Mouse (Mus musculus) neural tube, embryonic 12.5 days (tissue): ENCODE measurements at regions not wholly inside any gene's neighbourhood (a gene's known extent, or its start where the extent isn't known, plus 50 kb on each side); places are given as distances from the start of the nearest gene placed in this dataset.

Experiments used
- ATAC-seq: fragments of 200-750 bp; cut with Nextera tagmentation; 2 replicates; pipeline ENCODE4 v1.8.0; 2017; ENCODE audit warnings: low read depth, mild to moderate bottlenecking, moderate TSS enrichment, moderate library complexity; ENCODE audit not compliant: low FRiP score
- H3K27ac ChIP-seq: fragments of 300-500 bp; sonication (generic); 2 replicates; pipeline ENCODE4 v1.5.1; 2016
- H3K27me3 ChIP-seq: fragments of 300-500 bp; sonication (generic); replicated peaks from 2 replicates; pipeline ENCODE4 v1.6.1; 2016; ENCODE audit warnings: mild to moderate bottlenecking
- H3K36me3 ChIP-seq: fragments of 300-500 bp; sonication (generic); 2 replicates; pipeline ENCODE4 v1.6.1; 2016; ENCODE audit warnings: mild to moderate bottlenecking
- H3K4me1 ChIP-seq: fragments of 300-500 bp; sonication (generic); 2 replicates; pipeline ENCODE4 v1.6.1; 2016
- H3K4me2 ChIP-seq: fragments of 300-500 bp; sonication (generic); replicated peaks from 2 replicates; pipeline ENCODE4 v1.6.1; 2016; ENCODE audit warnings: mild to moderate bottlenecking
- H3K4me3 ChIP-seq: fragments of 300-500 bp; sonication (generic); 2 replicates; pipeline ENCODE4 v1.5.1; 2016
- H3K9ac ChIP-seq: fragments of 300-500 bp; sonication (generic); 2 replicates; pipeline ENCODE4 v1.6.1; 2016; ENCODE audit warnings: mild to moderate bottlenecking
- H3K9me3 ChIP-seq: fragments of 300-500 bp; sonication (generic); 2 replicates; pipeline ENCODE4 v1.6.1; 2016; ENCODE audit warnings: mild to moderate bottlenecking
- WGBS: fragments of 180-500 bp; shearing (Covaris S2); methylation state at CpG from one replicate; pipeline ENCODE4 v1.1.7; 2016; 5-methylcytosine and 5-hydroxymethylcytosine counted together

DNA sequence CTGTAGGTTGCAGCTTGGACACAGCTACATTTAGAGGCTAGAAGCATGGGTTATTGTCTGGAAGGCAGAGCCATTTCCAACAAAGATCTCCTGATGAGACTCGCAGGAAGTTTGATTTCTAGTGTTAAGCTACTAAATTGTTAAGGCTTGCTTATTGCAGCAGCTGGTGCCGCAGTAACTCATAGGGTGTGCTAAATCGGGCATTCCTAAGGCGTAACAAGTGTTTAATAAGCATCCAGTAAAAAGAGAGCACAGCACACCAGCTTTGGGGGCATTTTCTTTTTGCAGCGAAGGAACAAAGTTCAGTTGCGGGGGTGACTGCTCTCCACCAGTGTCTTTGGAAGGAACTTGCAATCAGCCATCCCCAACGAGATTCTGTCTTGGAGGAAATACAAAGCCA lies 241.5 kb downstream of the Maf start:
- Histone ChIP-seq H3K36me3 (no peaks in the 10 kb centered on the region), H3K9me3 (no peaks in the 10 kb centered on the region), H3K9ac (no peak overlapping the region), H3K4me2 (no peak overlapping the region), H3K27me3 (no peaks in the 10 kb centered on the region), H3K4me1 (0 out of 2 replicates have a peak, but pooled peaks cover 6% of the 10 kb centered on the region), H3K27ac (no peak overlapping the region), H3K4me3 (no peak overlapping the region)
- 40% methylated on average over 7 of the region's 7 CpGs for WGBS
- ATAC-seq: no peak

DNA sequence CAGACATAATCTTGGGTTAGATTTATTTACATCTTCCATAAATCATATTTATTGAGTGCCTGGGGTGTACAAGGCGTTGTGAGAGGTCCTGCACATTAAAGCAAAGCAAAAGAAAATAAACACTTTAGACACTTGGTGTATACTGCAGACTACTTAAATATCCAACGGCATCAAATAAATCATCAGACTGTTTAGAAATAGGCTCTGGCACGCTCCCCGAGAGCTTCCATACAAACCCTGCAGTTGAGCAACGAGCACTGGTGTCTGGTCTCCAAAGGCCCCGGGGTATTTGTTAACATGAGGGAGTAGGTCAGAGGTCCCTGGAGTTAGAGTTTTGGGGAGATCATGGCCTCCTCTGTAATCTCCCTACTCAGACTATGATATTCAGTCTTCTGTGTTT lies 244.9 kb downstream of the Maf start:
- H3K4me1 ChIP-seq: 0 out of 2 replicates have a peak, but pooled peaks cover 6% of the 10 kb centered on the region
- no peak overlapping the region for H3K9ac ChIP-seq
- no peak for ATAC-seq
- H3K4me3 ChIP-seq: no peak overlapping the region
- no peaks in the 10 kb centered on the region for H3K27me3 ChIP-seq
- H3K27ac ChIP-seq: no peak overlapping the region
- H3K36me3 ChIP-seq: no peaks in the 10 kb centered on the region
- no peaks in the 10 kb centered on the region for H3K9me3 ChIP-seq
- 48% methylated on average over 6 of the region's 6 CpGs for WGBS
- no peak overlapping the region for H3K4me2 ChIP-seq

DNA sequence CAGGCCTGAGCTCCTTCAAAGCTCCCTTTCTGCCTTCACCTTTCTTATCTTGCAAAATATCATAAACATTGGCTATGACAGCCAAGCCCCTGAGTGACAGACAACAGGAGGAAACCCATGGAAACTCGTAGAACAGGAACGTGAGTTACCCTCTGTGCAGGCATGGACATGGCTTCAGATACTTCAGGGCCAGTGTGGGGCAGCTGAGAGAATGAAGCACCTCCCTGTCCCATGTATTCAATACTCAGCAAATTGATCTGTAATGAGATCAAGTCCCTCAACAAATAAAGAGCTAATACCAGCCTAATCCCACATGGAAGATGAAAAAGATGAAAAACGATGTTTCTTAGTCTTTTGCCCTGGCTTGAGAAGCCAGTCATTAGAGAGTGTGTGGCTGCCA lies 249.5 kb downstream of the Maf start:
- Histone ChIP-seq H3K9me3 (no peaks in the 10 kb centered on the region), H3K36me3 (no peaks in the 10 kb centered on the region), H3K27ac (no peak overlapping the region), H3K4me2 (no peak overlapping the region), H3K4me3 (no peak overlapping the region), H3K4me1 (peaks cover 3% of the 10 kb centered on the region; the same call in 1 of the 2 replicates), H3K9ac (no peak overlapping the region), H3K27me3 (no peaks in the 10 kb centered on the region)
- ATAC-seq: no peak
- WGBS: 76% methylated on average over 3 of the region's 3 CpGs

DNA sequence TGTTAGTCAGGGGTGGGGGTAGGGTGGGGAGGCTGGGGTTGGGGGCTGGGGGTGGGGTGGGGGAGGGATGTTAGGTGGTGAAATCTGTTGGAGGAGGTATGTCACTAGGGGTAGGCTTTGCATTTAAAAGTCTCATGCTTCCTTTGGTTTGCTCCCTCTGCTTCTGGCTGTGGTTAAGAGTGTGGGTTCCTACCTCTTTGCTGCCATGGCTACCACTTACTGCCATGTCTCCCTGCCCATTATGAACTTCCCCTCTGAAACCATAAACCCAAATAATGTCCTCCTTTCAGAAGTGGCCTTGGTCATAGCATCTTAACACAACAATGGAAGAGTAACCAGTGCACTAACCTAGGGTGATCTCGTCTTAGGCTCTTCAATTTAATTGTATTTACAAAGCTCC lies 256.8 kb downstream of the Maf start:
- Histone ChIP-seq H3K36me3 (no peaks in the 10 kb centered on the region), H3K9ac (no peak overlapping the region), H3K9me3 (no peaks in the 10 kb centered on the region), H3K27me3 (no peaks in the 10 kb centered on the region), H3K27ac (no peak overlapping the region), H3K4me2 (no peak overlapping the region), H3K4me3 (no peak overlapping the region), H3K4me1 (peaks cover 3% of the 10 kb centered on the region; the same call in 1 of the 2 replicates)
- WGBS: 63% methylated on average over 1 of the region's 1 CpGs
- no peak for ATAC-seq

DNA sequence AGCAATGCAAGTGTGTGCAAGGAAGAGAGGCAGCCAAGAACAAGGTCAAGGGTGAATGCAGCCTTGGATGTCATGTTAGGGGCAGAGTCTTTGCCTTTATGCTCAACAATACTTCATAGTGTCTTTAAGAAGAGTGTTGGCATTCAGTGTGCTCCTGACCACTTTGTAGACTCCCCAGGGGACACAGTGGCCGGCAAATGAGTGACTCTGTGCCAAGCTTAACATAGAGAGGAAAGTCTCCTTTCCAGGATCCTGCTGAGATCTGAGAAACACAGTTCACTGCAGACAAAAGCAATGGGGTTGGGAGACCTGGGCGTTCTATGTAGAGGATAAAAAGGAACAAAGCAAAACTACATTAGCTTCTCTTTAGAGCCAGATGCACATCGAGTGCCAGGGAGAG lies 259.2 kb downstream of the Maf start:
- no peak overlapping the region for H3K4me2 ChIP-seq
- WGBS: 44% methylated on average over 3 of the region's 3 CpGs
- ATAC-seq: no peak
- no peak overlapping the region for H3K27ac ChIP-seq
- no peak overlapping the region for H3K9ac ChIP-seq
- no peaks in the 10 kb centered on the region for H3K9me3 ChIP-seq
- no peaks in the 10 kb centered on the region for H3K27me3 ChIP-seq
- H3K4me1 ChIP-seq: no peaks in the 10 kb centered on the region; the same call in 1 of the 2 replicates
- no peak overlapping the region for H3K4me3 ChIP-seq
- H3K36me3 ChIP-seq: no peaks in the 10 kb centered on the region

DNA sequence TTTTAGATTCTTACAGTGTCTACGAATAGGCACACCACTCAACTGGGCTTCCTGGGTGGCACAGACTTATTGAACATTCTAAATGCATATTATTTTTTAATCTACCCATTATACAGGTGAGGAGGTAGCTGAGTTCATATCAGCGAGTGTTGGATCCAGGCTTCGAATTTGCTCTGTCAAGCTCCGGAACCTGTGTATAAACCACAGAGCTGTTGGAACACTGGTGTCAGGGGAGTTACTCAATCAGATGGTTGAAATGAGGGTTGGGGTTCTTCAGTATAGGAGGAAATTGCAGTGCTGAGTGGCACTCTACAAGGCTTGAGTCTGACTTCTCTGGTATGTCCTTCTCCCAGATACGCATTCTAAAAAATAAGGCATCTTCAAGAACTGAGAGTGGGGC lies 263.1 kb downstream of the Maf start:
- Histone ChIP-seq H3K4me3 (no peak overlapping the region), H3K9me3 (no peaks in the 10 kb centered on the region), H3K27ac (no peak overlapping the region), H3K4me1 (no peaks in the 10 kb centered on the region), H3K4me2 (no peak overlapping the region), H3K27me3 (no peaks in the 10 kb centered on the region), H3K36me3 (no peaks in the 10 kb centered on the region), H3K9ac (no peak overlapping the region)
- ATAC-seq: no peak
- 92% methylated on average over 5 of the region's 5 CpGs for WGBS

DNA sequence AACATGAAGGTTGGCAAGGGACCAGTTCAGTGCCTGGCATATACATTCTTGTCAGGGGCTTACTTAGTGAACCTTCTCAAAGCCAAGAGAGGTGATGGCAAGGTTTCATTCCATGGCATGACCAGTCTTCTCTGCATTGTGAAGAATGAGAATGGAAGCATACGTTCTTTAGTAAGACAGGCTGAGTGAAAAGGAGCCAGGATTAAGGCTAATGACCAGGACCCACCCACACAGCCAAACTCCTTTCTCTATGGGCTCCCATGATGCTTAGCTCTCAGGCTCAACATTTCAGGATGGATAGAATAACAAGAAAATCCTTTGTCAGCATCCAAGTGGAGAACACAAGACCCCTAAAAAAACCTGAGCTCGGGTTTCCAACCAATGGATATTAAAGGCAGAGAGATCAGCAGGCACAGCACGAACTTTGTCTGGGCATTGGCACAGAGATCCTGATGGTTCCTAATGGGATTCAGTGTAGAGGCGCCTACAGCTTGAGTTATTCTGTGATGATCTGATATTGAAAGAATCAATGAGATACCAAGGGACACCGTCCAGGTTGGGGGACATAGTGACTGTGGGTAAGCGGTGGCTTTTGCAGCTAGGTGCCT lies 265.5 kb downstream of the Maf start:
- no peak overlapping the region for H3K4me3 ChIP-seq
- no peaks in the 10 kb centered on the region for H3K36me3 ChIP-seq
- no peak overlapping the region for H3K4me2 ChIP-seq
- no peaks in the 10 kb centered on the region for H3K4me1 ChIP-seq
- 88% methylated on average over 6 of the region's 6 CpGs for WGBS
- no peaks in the 10 kb centered on the region for H3K9me3 ChIP-seq
- H3K9ac ChIP-seq: no peak overlapping the region
- H3K27ac ChIP-seq: no peak overlapping the region
- H3K27me3 ChIP-seq: no peaks in the 10 kb centered on the region
- no peak for ATAC-seq

DNA sequence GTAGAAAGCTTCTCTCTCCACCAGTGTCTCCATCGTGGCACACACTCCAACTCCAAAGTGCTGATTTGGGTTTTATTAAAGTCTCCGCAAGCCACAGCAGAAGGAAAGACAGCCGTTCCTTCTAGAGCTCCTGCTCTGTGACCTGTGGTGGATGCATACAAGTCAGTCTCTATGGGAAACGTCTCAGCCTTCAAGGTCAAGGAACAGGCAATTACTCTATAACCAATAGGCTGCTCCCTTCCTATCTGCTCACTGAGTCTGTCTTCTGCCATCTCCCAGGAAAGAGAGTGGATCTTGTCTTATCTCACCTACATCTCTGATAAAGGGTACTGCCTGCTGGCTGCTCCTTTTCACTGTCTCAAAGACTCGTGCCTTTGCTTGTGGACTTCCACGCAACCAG lies 266.3 kb downstream of the Maf start:
- no peak for ATAC-seq
- Histone ChIP-seq H3K27me3 (no peaks in the 10 kb centered on the region), H3K4me1 (no peaks in the 10 kb centered on the region), H3K36me3 (no peaks in the 10 kb centered on the region), H3K27ac (no peak overlapping the region), H3K9me3 (no peaks in the 10 kb centered on the region), H3K4me2 (no peak overlapping the region), H3K9ac (no peak overlapping the region), H3K4me3 (no peak overlapping the region)
- 85% methylated on average over 6 of the region's 6 CpGs for WGBS

DNA sequence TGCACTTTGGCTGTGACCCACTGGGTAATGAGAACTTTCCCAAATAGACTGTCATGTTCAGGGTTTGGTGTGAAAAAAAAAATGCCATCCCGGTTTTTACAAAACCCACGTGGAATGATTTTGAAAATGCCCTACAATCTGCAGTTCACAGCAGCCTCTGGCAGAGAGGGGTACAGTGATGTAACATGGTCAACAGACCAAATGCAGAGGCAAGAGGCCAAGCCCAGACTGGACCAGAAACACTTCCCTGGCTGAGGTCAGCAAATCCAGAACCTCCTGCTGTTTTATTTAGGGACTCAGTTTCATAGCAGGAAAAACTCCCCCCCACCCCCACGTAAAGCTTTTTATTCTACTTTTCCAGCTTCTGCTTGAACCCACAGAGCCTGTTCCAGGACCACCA lies 267.4 kb downstream of the Maf start:
- no peak overlapping the region for H3K4me3 ChIP-seq
- H3K9ac ChIP-seq: no peak overlapping the region
- no peaks in the 10 kb centered on the region for H3K27me3 ChIP-seq
- WGBS: 71% methylated on average over 3 of the region's 3 CpGs
- no peaks in the 10 kb centered on the region for H3K9me3 ChIP-seq
- H3K36me3 ChIP-seq: no peaks in the 10 kb centered on the region
- ATAC-seq: no peak
- no peak overlapping the region for H3K4me2 ChIP-seq
- no peaks in the 10 kb centered on the region for H3K4me1 ChIP-seq
- no peak overlapping the region for H3K27ac ChIP-seq

DNA sequence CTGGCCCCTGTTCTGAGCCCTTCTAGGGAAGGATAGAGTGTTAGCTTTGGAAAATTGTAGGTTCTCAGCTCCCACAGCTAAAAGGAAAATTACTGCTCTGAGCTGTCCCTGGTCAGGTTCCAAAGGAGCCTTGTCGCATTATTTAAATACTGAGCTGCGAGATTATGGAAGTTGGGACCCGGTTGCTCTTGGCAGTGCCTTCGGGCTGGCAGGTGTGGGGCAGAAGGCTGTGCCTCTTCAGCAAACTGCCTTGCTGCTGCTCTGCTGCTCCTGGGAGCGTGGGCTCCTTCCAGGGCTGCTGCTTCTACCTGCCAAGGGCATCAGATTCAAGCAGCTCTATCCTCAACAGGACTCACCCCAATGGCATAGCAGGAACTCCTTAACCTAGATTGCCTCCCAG lies 268.1 kb downstream of the Maf start:
- Histone ChIP-seq H3K4me1 (no peaks in the 10 kb centered on the region), H3K4me2 (no peak overlapping the region), H3K4me3 (no peak overlapping the region), H3K27ac (no peak overlapping the region), H3K27me3 (no peaks in the 10 kb centered on the region), H3K36me3 (no peaks in the 10 kb centered on the region), H3K9me3 (no peaks in the 10 kb centered on the region), H3K9ac (no peak overlapping the region)
- 84% methylated on average over 5 of the region's 5 CpGs for WGBS
- ATAC-seq: no peak

DNA sequence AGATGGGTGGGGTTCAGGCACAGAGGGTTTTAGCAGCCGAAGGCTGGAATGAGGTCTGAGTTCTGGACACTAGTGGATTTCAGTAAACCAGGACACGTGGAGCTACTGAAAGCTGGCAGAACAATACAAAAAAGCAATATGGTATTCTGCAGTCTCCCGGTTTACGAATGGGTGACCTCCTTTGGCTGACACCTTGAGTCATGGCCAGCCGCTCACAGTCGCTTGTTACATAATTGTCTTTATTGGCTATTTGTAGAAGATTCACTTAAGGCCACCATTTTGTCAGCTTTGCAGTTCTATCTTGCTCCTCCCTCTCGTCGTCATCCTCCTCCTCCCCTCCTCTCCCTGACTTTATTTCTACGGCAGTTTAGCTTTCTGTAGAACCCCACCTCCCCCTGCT lies 269.6 kb downstream of the Maf start:
- no peak overlapping the region for H3K27ac ChIP-seq
- WGBS: 78% methylated on average over 9 of the region's 9 CpGs
- no peaks in the 10 kb centered on the region for H3K27me3 ChIP-seq
- H3K4me2 ChIP-seq: no peak overlapping the region
- no peaks in the 10 kb centered on the region for H3K9me3 ChIP-seq
- no peak for ATAC-seq
- no peak overlapping the region for H3K4me3 ChIP-seq
- no peak overlapping the region for H3K9ac ChIP-seq
- no peaks in the 10 kb centered on the region for H3K36me3 ChIP-seq
- no peaks in the 10 kb centered on the region for H3K4me1 ChIP-seq

DNA sequence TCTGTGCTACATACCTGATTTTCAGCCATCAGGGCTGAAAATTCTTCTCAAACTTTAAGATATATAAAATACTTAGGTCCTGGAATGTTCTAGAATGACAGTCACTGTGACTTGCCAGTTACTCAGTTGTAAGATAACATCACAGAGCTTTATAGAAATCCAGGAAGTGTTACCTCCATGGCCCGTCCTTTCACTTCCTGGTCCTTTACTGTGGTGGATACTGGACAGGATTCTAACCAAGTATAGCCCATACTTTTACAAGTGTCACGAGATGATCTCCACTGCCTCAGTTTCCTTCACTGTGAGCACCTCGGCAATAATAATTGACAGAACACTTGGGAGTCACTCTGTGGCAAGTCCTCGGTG lies 271.3 kb downstream of the Maf start:
- H3K36me3 ChIP-seq: no peaks in the 10 kb centered on the region
- WGBS: 87% methylated on average over 4 of the region's 4 CpGs

DNA sequence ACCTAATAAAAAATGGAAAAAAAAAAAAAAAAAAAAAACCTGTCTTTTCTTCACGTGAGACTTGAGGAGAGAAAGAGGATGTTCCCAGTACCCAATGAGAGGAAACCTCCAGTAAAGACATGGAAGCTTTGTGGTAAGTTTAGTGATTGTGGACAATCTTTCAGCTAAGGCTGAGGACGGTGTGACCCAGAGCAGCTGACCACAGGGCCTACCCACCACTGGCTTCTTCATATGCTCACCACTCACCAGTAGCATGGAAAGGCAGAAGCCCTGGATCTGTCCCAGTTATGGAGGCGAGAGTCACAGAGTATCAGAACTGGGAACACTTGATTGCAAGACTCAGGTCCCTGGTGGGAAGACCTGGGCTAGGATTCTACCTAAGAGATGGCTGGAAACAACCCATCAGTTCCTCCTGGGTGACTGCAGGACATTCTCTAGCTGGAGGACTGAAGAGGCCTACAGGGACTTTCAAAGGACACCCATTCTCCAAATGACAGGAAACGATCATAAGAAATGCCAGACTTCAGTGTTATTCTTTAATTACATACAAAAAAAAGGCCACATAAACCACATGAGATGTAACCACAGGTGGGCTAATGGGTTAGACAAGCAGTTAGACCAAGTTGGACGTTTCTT lies 271.8 kb downstream of the Maf start:
- no peaks in the 10 kb centered on the region for H3K27me3 ChIP-seq
- no peak overlapping the region for H3K4me2 ChIP-seq
- no peak for ATAC-seq
- no peak overlapping the region for H3K4me3 ChIP-seq
- WGBS: 84% methylated on average over 5 of the region's 5 CpGs
- no peaks in the 10 kb centered on the region for H3K4me1 ChIP-seq
- H3K36me3 ChIP-seq: no peaks in the 10 kb centered on the region
- no peak overlapping the region for H3K9ac ChIP-seq
- H3K9me3 ChIP-seq: no peaks in the 10 kb centered on the region
- no peak overlapping the region for H3K27ac ChIP-seq

More for the DNA sequence above, 271.3 kb downstream of the Maf start:
- Histone ChIP-seq H3K4me3 (no peak overlapping the region), H3K9ac (no peak overlapping the region), H3K9me3 (no peaks in the 10 kb centered on the region), H3K27ac (no peak overlapping the region), H3K4me2 (no peak overlapping the region), H3K27me3 (no peaks in the 10 kb centered on the region), H3K4me1 (no peaks in the 10 kb centered on the region)
- no peak for ATAC-seq
